Mouse (Mus musculus) intestine, embryonic 14.5 days (tissue): ENCODE data around the gene Cdc6. TPM values are rescaled to one million over a fixed set of nuclear protein-coding genes. Genes with fewer than 3 reads are reported as not detected.

Source experiments
- ATAC-seq: fragments of 200-750 bp; cut with Nextera tagmentation; replicated peaks from 2 replicates; pipeline ENCODE4 v1.8.0; 2017; ENCODE audit warnings: low read depth, moderate number of reproducible peaks, moderate TSS enrichment, moderate library complexity; ENCODE audit not compliant: low FRiP score, low TSS enrichment
- DNase-seq: peaks from one replicate; pipeline ENCODE4 v3.0.0-alpha.2; 2018; ENCODE audit warnings: low spot score
- H3K27ac ChIP-seq: fragments of 300-500 bp; sonication (generic); 2 replicates; pipeline ENCODE4 v1.5.1; 2014; ENCODE audit warnings: low read depth, mild to moderate bottlenecking, control low read depth
- H3K27me3 ChIP-seq: fragments of 300-500 bp; sonication (generic); replicated peaks from 2 replicates; pipeline ENCODE4 v1.6.1; 2014; ENCODE audit warnings: low read length, control low read depth; ENCODE audit not compliant: control insufficient read depth, insufficient read depth
- H3K36me3 ChIP-seq: fragments of 300-500 bp; sonication (generic); 2 replicates; pipeline ENCODE4 v1.6.1; 2014; ENCODE audit warnings: low read length, control low read depth; ENCODE audit not compliant: control insufficient read depth, insufficient read depth
- H3K4me1 ChIP-seq: fragments of 300-500 bp; sonication (generic); replicated peaks from 2 replicates; pipeline ENCODE4 v1.6.1; 2014; ENCODE audit warnings: low read length, control low read depth, mixed read lengths; ENCODE audit not compliant: control insufficient read depth, insufficient read depth
- H3K4me2 ChIP-seq: fragments of 300-500 bp; sonication (generic); 2 replicates; pipeline ENCODE4 v1.6.1; 2014; ENCODE audit warnings: low read length
- H3K4me3 ChIP-seq: fragments of 300-500 bp; sonication (generic); 2 replicates; pipeline ENCODE4 v1.5.1; 2014; ENCODE audit warnings: low read depth, low read length, control low read depth, mixed read lengths
- H3K9ac ChIP-seq: fragments of 300-500 bp; sonication (generic); 2 replicates; pipeline ENCODE4 v1.6.1; 2014; ENCODE audit warnings: mild to moderate bottlenecking, low read length
- H3K9me3 ChIP-seq: fragments of 300-500 bp; sonication (generic); 2 replicates; pipeline ENCODE4 v1.6.1; 2016; ENCODE audit warnings: low read length, control low read depth; ENCODE audit not compliant: control insufficient read depth
- WGBS: fragments of 180-500 bp; shearing (Covaris S2); extraction: QIAGEN DNeasy Blood & Tissue Kit; methylation state at CpG from one replicate; pipeline ENCODE4 v1.1.7; 2014; 5-methylcytosine and 5-hydroxymethylcytosine counted together
- polyA plus RNA-seq: library from polyadenylated mRNA; unstranded; fragments of >200 nt; fragmentation: Nextera tagmentation; extraction: Ambion mirVana; gene quantifications from 2 replicates; pipeline ENCODE4 v1.2.1, GENCODE M21; 2014

Gene Cdc6
- polyA plus RNA-seq, 1 experiment from 2014 or later, result 32.9 TPM

- WGBS, result 13% methylated on average over 12 of the region's 12 CpGs
- DNase-seq, result peak; percentile 55
Measured at GRCm38 (mm10) chr11:98962421-98963095, 55.0 kb downstream of the Cdc6 start.

GRCm38 (mm10) chr11:98963191-98964021 lies 55.8 kb downstream of the Cdc6 start:
- H3K27ac ChIP-seq, result peak overlapping the region; percentile 94
- H3K9ac ChIP-seq, result peak overlapping the region; percentile 58
- 2% methylated on average over 32 of the region's 32 CpGs for WGBS
- no peaks in the 10 kb centered on the region for H3K27me3 ChIP-seq
- peaks cover 81% of the 10 kb centered on the region for H3K4me1 ChIP-seq
- DNase-seq (peak; percentile 91), ATAC-seq (peak; percentile 83)
- peaks cover 16% of the 10 kb centered on the region for H3K36me3 ChIP-seq
- no peaks in the 10 kb centered on the region for H3K9me3 ChIP-seq
- H3K4me2 ChIP-seq, result peak overlapping the region; percentile 100
- peak overlapping the region; percentile 69 for H3K4me3 ChIP-seq

More at GRCm38 (mm10) chr11:98962421-98963095, 55.0 kb downstream of the Cdc6 start:
- H3K9ac ChIP-seq, result peak overlapping the region; percentile 58
- peak overlapping the region; percentile 94 for H3K27ac ChIP-seq
- no peaks in the 10 kb centered on the region for H3K9me3 ChIP-seq
- H3K4me1 ChIP-seq, result peaks cover 72% of the 10 kb centered on the region
- H3K36me3 ChIP-seq, result peaks cover 14% of the 10 kb centered on the region
- ATAC-seq, result no peak
- H3K4me2 ChIP-seq, result peak overlapping the region; percentile 100
- no peaks in the 10 kb centered on the region for H3K27me3 ChIP-seq
- peak overlapping the region; percentile 69 for H3K4me3 ChIP-seq

- peak overlapping the region; percentile 94 for H3K27ac ChIP-seq
- no peak for ATAC-seq
- peaks cover 84% of the 10 kb centered on the region for H3K4me1 ChIP-seq
Measured at GRCm38 (mm10) chr11:98964201-98964615, 56.6 kb downstream of the Cdc6 start.

DNA sequence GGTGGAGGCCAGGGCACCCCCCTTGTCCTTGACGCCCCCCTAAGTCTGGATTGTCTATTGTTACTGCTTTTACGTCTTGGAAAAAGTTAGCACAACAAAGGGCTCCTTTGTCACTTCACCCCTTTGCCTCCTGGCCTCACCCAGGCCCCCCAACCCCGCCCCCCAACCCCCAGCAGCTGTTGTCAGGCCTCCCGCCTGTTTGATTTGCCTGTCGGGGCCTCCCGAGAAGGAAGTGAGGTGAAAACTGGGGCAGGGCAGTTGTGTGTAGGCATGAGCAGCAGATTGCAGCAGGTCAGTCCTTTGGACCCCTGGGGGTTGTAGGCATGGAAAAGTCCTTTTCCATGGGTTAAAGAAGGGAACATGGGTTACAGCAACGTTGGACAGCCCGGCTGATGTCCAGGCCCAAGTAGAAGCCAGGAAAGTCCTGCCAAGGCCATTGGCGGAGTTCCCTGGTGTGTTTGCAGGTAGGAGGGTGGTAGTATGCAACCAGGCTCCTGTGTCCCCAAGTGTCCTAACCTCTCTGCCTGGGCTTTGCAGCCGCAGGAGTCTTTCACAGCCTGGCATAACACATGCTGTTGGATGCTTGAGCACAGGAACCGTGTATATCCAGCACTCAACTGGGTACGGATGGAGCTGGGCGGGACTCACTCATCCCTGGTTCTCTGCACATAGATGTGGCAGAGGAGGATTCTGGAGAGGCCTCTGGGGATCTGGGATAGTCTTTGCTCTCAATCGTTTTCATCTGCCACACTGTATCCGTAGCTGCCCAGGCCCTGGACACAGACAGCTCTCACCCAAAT lies 57.2 kb downstream of the Cdc6 start:
- WGBS, result 19% methylated on average over 15 of the region's 15 CpGs
- H3K4me1 ChIP-seq, result peaks cover 87% of the 10 kb centered on the region
- peaks cover 26% of the 10 kb centered on the region for H3K36me3 ChIP-seq
- H3K4me2 ChIP-seq, result peak overlapping the region; percentile 100
- peak overlapping the region; percentile 43 for H3K9ac ChIP-seq
- H3K4me3 ChIP-seq, result peak overlapping the region; percentile 69
- no peak for ATAC-seq
- H3K9me3 ChIP-seq, result no peaks in the 10 kb centered on the region
- H3K27me3 ChIP-seq, result no peaks in the 10 kb centered on the region
- DNase-seq, result peak; percentile 73
- peak overlapping the region; percentile 94 for H3K27ac ChIP-seq

More at GRCm38 (mm10) chr11:98964201-98964615, 56.6 kb downstream of the Cdc6 start:
- no peaks in the 10 kb centered on the region for H3K27me3 ChIP-seq
- peak overlapping the region; percentile 69 for H3K4me3 ChIP-seq
- peak; percentile 67 for DNase-seq
- H3K4me2 ChIP-seq, result peak overlapping the region; percentile 100
- H3K36me3 ChIP-seq, result peaks cover 21% of the 10 kb centered on the region
- WGBS, result 7% methylated on average over 6 of the region's 6 CpGs
- H3K9ac ChIP-seq, result peak overlapping the region; percentile 43
- no peaks in the 10 kb centered on the region for H3K9me3 ChIP-seq

DNA sequence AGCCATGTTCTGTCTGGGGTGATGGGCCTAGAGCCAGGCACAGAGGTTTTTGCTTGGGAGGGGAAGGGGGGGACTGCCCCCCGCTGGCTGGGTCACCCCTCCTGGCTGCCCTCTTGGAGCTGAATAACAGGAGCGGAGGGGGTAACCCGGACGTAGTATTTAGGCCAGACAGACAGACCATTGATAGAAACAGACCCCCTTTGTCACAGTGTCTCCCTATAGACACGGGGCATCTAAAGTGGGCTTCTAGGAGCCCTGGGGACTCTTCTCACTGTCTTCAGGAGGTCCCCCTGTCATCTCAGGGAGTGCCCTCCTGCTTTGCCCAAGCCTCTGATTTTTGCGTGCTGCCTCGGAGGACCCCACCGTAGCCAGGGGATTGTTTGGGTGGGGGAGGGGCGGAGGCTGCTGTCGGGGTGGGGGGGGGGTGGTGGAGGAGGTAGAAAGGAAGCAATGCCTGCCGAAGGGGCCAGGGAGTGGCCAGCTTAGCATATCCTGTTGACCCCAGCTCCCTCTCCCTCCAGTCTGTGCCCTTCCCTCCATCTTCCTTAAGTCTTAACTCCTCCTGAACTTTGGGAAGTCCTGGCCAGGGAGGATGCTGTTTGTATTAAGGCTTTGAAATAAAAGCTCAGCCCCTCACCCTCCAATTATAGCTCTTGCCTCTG lies 57.9 kb downstream of the Cdc6 start:
- Histone ChIP-seq H3K9ac (peak overlapping the region; percentile 16; the same call in 1 of the 2 replicates), H3K36me3 (peaks cover 33% of the 10 kb centered on the region), H3K27ac (peak overlapping the region; percentile 94; the same call in 1 of the 2 replicates), H3K4me3 (peak overlapping the region; percentile 69), H3K4me2 (peak overlapping the region; percentile 100), H3K27me3 (no peaks in the 10 kb centered on the region), H3K4me1 (peaks cover 94% of the 10 kb centered on the region), H3K9me3 (no peaks in the 10 kb centered on the region)
- no peak for ATAC-seq
- DNase-seq, result no peak
- WGBS, result 18% methylated on average over 11 of the region's 11 CpGs

GRCm38 (mm10) chr11:98966499-98967141 lies 59.0 kb downstream of the Cdc6 start:
- H3K4me3 ChIP-seq, result no peak overlapping the region
- peaks cover 97% of the 10 kb centered on the region for H3K4me1 ChIP-seq
- DNase-seq, result peak; percentile 62
- H3K36me3 ChIP-seq, result peaks cover 44% of the 10 kb centered on the region
- no peak for ATAC-seq
- 39% methylated on average over 9 of the region's 9 CpGs for WGBS
- H3K4me2 ChIP-seq, result peak overlapping the region; percentile 100; the same call in 1 of the 2 replicates
- no peaks in the 10 kb centered on the region for H3K9me3 ChIP-seq
- peak overlapping the region; percentile 1; the same call in 1 of the 2 replicates for H3K27ac ChIP-seq
- H3K27me3 ChIP-seq, result no peaks in the 10 kb centered on the region
- H3K9ac ChIP-seq, result no peak overlapping the region

DNA sequence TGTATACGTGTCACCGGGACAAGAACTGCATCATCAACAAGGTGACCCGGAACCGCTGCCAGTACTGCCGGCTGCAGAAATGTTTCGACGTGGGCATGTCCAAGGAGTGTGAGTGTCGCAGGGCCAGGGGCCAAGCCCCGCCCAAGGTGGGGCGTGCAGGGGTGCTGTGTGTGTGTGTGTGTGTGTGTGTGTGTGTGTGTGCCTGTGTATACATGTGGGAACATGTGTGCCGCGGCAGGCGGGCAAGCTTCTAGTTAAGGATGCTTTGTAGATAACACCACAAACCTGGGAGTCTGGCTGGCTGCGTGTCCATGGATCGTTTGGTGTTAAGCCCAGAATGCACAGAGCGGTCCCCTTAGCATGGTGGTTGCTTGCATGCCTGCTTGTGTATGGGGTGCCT lies 60.5 kb downstream of the Cdc6 start:
- H3K36me3 ChIP-seq, result peaks cover 59% of the 10 kb centered on the region
- ATAC-seq (no peak), DNase-seq (no peak)
- H3K4me3 ChIP-seq, result no peak overlapping the region
- peak overlapping the region; percentile 60 for H3K27ac ChIP-seq
- H3K4me1 ChIP-seq, result peaks cover 84% of the 10 kb centered on the region
- no peak overlapping the region for H3K9ac ChIP-seq
- H3K4me2 ChIP-seq, result peak overlapping the region; percentile 28
- 51% methylated on average over 16 of the region's 16 CpGs for WGBS
- no peaks in the 10 kb centered on the region for H3K9me3 ChIP-seq
- no peaks in the 10 kb centered on the region for H3K27me3 ChIP-seq
